Mouse (Mus musculus) liver, embryonic 12.5 days (tissue): ENCODE results near the gene Hist1h2be. TPM values are rescaled to one million over a fixed set of nuclear protein-coding genes. Genes with fewer than 3 reads are reported as not detected.
"Not testable (repeated sequence)": the region's sequence is repeated elsewhere in the genome, so short reads cannot be mapped to it uniquely, and the experiment has no call there.

ENCODE experiments used
- ATAC-seq: fragments of 200-750 bp; cut with Nextera tagmentation; 2 replicates; pipeline ENCODE4 v1.8.0; 2017; ENCODE audit warnings: moderate number of reproducible peaks, mild to moderate bottlenecking, moderate library complexity
- H3K27ac ChIP-seq: fragments of 300-500 bp; sonication (generic); 2 replicates; pipeline ENCODE4 v1.5.1; 2016; ENCODE audit warnings: mild to moderate bottlenecking
- H3K27me3 ChIP-seq: fragments of 300-500 bp; sonication (generic); replicated peaks from 2 replicates; pipeline ENCODE4 v1.6.1; 2016; ENCODE audit warnings: mild to moderate bottlenecking, moderate library complexity
- H3K36me3 ChIP-seq: fragments of 300-500 bp; sonication (generic); 2 replicates; pipeline ENCODE4 v1.6.1; 2016; ENCODE audit warnings: mild to moderate bottlenecking, moderate library complexity
- H3K4me1 ChIP-seq: fragments of 300-500 bp; sonication (generic); 2 replicates; pipeline ENCODE4 v1.6.1; 2016
- H3K4me2 ChIP-seq: fragments of 300-500 bp; sonication (generic); 2 replicates; pipeline ENCODE4 v1.6.1; 2016; ENCODE audit warnings: mild to moderate bottlenecking, moderate library complexity
- H3K4me3 ChIP-seq: fragments of 300-500 bp; sonication (generic); 2 replicates; pipeline ENCODE4 v1.5.1; 2016; ENCODE audit warnings: mild to moderate bottlenecking, moderate library complexity
- H3K9ac ChIP-seq: fragments of 300-500 bp; sonication (generic); 2 replicates; pipeline ENCODE4 v1.6.1; 2016; ENCODE audit warnings: mild to moderate bottlenecking, moderate library complexity
- H3K9me3 ChIP-seq: fragments of 300-500 bp; sonication (generic); replicated peaks from 2 replicates; pipeline ENCODE4 v1.6.1; 2016; ENCODE audit warnings: mild to moderate bottlenecking, moderate library complexity
- WGBS: fragments of 180-500 bp; shearing (Covaris S2); methylation state at CpG from one replicate; pipeline ENCODE4 v1.1.7; 2016; ENCODE audit not compliant: insufficient replicate concordance; 5-methylcytosine and 5-hydroxymethylcytosine counted together
- polyA plus RNA-seq: library from polyadenylated mRNA; unstranded; fragments of >200 nt; fragmentation: Nextera tagmentation; extraction: Ambion mirVana; gene quantifications from 2 replicates; pipeline ENCODE4 v1.2.1, GENCODE M21; 2016

Gene Hist1h2be
- polyA plus RNA-seq, 1 experiment from 2014 or later, result 2.1 TPM

GRCm38 (mm10) chr13:23575864-23576313 is 45.0 kb downstream of the Hist1h2be start:
- Histone ChIP-seq H3K27ac (peak overlapping the region; percentile 96), H3K4me2 (peak overlapping the region; percentile 79), H3K4me3 (peak overlapping the region; percentile 63), H3K9ac (peak overlapping the region; percentile 90), H3K4me1 (peaks cover 47% of the 10 kb centered on the region)
- not testable (repeated sequence) for H3K27me3 ChIP-seq, H3K9me3 ChIP-seq, H3K36me3 ChIP-seq, ATAC-seq
- 0% methylated on average over 13 of the region's 40 CpGs for WGBS

GRCm38 (mm10) chr13:23575271-23575851 is 45.6 kb downstream of the Hist1h2be start, which contains the start of gene Hist1h3d:
Gene Hist1h3d (plus strand): TSS chr13:23575763.
- no peaks in the 10 kb centered on the region for H3K9me3 ChIP-seq
- under 1% methylated on average over 18 of the region's 18 CpGs for WGBS
- H3K27ac ChIP-seq, result peak within 1 kb of the TSS; percentile 96
- H3K4me3 ChIP-seq, result peak within 1 kb of the TSS; percentile 63
- H3K9ac ChIP-seq, result peak within 1 kb of the TSS; percentile 90
- H3K36me3 ChIP-seq, result no peaks in the 10 kb centered on the region
- H3K4me2 ChIP-seq, result peak within 1 kb of the TSS; percentile 79
- peaks cover 42% of the 10 kb centered on the region for H3K4me1 ChIP-seq
- H3K27me3 ChIP-seq, result no peaks in the 10 kb centered on the region
- peak; percentile 35 for ATAC-seq

- not testable (repeated sequence) for H3K27me3 ChIP-seq, H3K36me3 ChIP-seq, ATAC-seq, H3K9me3 ChIP-seq
- WGBS, result under 1% methylated on average over 11 of the region's 39 CpGs
- H3K9ac ChIP-seq, result peak overlapping the region; percentile 90
- peak overlapping the region; percentile 99 for H3K27ac ChIP-seq
- peaks cover 42% of the 10 kb centered on the region for H3K4me1 ChIP-seq
- peak overlapping the region; percentile 79 for H3K4me2 ChIP-seq
- peak overlapping the region; percentile 63 for H3K4me3 ChIP-seq
These were observed 46.3 kb downstream of the Hist1h2be start for GRCm38 (mm10) chr13:23574546-23575170.

GRCm38 (mm10) chr13:23573898-23574524 is 46.9 kb downstream of the Hist1h2be start, which contains the start of the genes Hist1h2bf and Hist1h2ad:
Gene Hist1h2bf (minus strand): TSS chr13:23574196.
Gene Hist1h2ad (plus strand): TSS chr13:23574381.
- H3K9me3 ChIP-seq, H3K27me3 ChIP-seq, H3K36me3 ChIP-seq: not testable (repeated sequence)
- ATAC-seq, result peak; percentile 79
- H3K4me2 ChIP-seq, result peak within 1 kb of the TSS; percentile 79
- peak within 1 kb of the TSS; percentile 63 for H3K4me3 ChIP-seq
- WGBS, result under 1% methylated on average over 42 of the region's 42 CpGs
- H3K9ac ChIP-seq, result peak within 1 kb of the TSS; percentile 90
- H3K4me1 ChIP-seq, result peaks cover 45% of the 10 kb centered on the region
- peak within 1 kb of the TSS; percentile 99 for H3K27ac ChIP-seq

- Histone ChIP-seq H3K27ac (peak overlapping the region; percentile 99), H3K4me3 (peak overlapping the region; percentile 58), H3K4me2 (peak overlapping the region; percentile 79), H3K9ac (peak overlapping the region; percentile 85), H3K4me1 (peaks cover 42% of the 10 kb centered on the region)
- not testable (repeated sequence) for H3K9me3 ChIP-seq, H3K36me3 ChIP-seq, H3K27me3 ChIP-seq, ATAC-seq
- WGBS, result 6% methylated on average over 20 of the region's 20 CpGs
These were observed 47.7 kb downstream of the Hist1h2be start for GRCm38 (mm10) chr13:23573034-23573897.

GRCm38 (mm10) chr13:23572218-23573033 is 48.5 kb downstream of the Hist1h2be start:
- Histone ChIP-seq H3K4me2 (peak overlapping the region; percentile 79), H3K9ac (peak overlapping the region; percentile 85), H3K36me3 (no peaks in the 10 kb centered on the region), H3K27me3 (no peaks in the 10 kb centered on the region), H3K9me3 (no peaks in the 10 kb centered on the region), H3K27ac (peak overlapping the region; percentile 99), H3K4me1 (peaks cover 42% of the 10 kb centered on the region), H3K4me3 (peak overlapping the region; percentile 58)
- ATAC-seq, result no peak
- WGBS, result 23% methylated on average over 2 of the region's 2 CpGs

- peak; percentile 6; the same call in 1 of the 2 replicates for ATAC-seq
These were observed 49.3 kb downstream of the Hist1h2be start for GRCm38 (mm10) chr13:23571504-23572217.

GRCm38 (mm10) chr13:23571022-23571503 is 49.9 kb downstream of the Hist1h2be start, which contains the start of the genes Hist1h2ae and Hist1h2bg:
Gene Hist1h2ae (minus strand): TSS chr13:23571220.
Gene Hist1h2bg (plus strand): TSS chr13:23571396.
- Histone ChIP-seq H3K9ac (peak within 1 kb of the TSS; percentile 85), H3K27me3 (no peaks in the 10 kb centered on the region), H3K4me2 (peak within 1 kb of the TSS; percentile 79), H3K27ac (peak within 1 kb of the TSS; percentile 99), H3K4me3 (peak within 1 kb of the TSS; percentile 58), H3K9me3 (no peaks in the 10 kb centered on the region), H3K4me1 (peaks cover 35% of the 10 kb centered on the region), H3K36me3 (no peaks in the 10 kb centered on the region)
- ATAC-seq, result peak; percentile 81
- under 1% methylated on average over 18 of the region's 18 CpGs for WGBS

More at GRCm38 (mm10) chr13:23571504-23572217, 49.3 kb downstream of the Hist1h2be start:
- WGBS, result under 1% methylated on average over 13 of the region's 34 CpGs
- H3K4me1 ChIP-seq, result peaks cover 39% of the 10 kb centered on the region
- H3K27ac ChIP-seq, result peak overlapping the region; percentile 99
- not testable (repeated sequence) for H3K9me3 ChIP-seq, H3K27me3 ChIP-seq, H3K36me3 ChIP-seq
- peak overlapping the region; percentile 58 for H3K4me3 ChIP-seq
- H3K4me2 ChIP-seq, result peak overlapping the region; percentile 79
- H3K9ac ChIP-seq, result peak overlapping the region; percentile 85

- H3K27me3 ChIP-seq, H3K36me3 ChIP-seq, H3K9me3 ChIP-seq, ATAC-seq: not testable (repeated sequence)
- Histone ChIP-seq H3K27ac (peak overlapping the region; percentile 99), H3K4me1 (peaks cover 40% of the 10 kb centered on the region), H3K4me2 (peak overlapping the region; percentile 79), H3K9ac (peak overlapping the region; percentile 75), H3K4me3 (peak overlapping the region; percentile 44)
- WGBS, result 2% methylated on average over 27 of the region's 41 CpGs
These were observed 50.5 kb downstream of the Hist1h2be start for GRCm38 (mm10) chr13:23570261-23571021.
